Comparison of ENCODE assay signal across 12 mouse cellular contexts in genomic region chr5:142443514-142443913, GRCm38 (mm10). TPM values are rescaled to one million over a fixed set of nuclear protein-coding genes. Genes with fewer than 3 reads are reported as not detected.
DNase-seq lines count a peak whose midpoint lies in the region; ATAC-seq lines count a peak whose summit lies in the region.
"Had no signal": no experiment of that assay in that cellular context is flagged by ENCODE, and none has a peak within 500 bp of the region (broad histone marks: within the 10 kb centered on the region; RNA-seq: fewer than 3 reads in every experiment).

No protein-coding gene starts in this region.

- no peak overlapping the region for H3K27ac ChIP-seq in heart, embryonic 11.5 days (ENCODE audit: low read depth, low read length)
- H3K27ac ChIP-seq in lung, embryonic 16.5 days (ENCODE audit: low read length) = peak overlapping the region; percentile 21
- peak overlapping the region; percentile 78; the same call in 1 of the 2 replicates for H3K27ac ChIP-seq in liver, embryonic 13.5 days
- peak overlapping the region; percentile 37; the same call in 1 of the 2 replicates for H3K27ac ChIP-seq in stomach, embryonic 15.5 days
- H3K27ac ChIP-seq in forebrain, embryonic 16.5 days (ENCODE audit: low read length) = no peak overlapping the region

- no peaks in the 10 kb centered on the region for H3K36me3 ChIP-seq in heart, embryonic 11.5 days (ENCODE audit: control insufficient read depth, insufficient read depth, low read length)
- no peaks in the 10 kb centered on the region for H3K36me3 ChIP-seq in lung, embryonic 16.5 days (ENCODE audit: control insufficient read depth, insufficient read depth, low read length)
- peaks cover under 1% of the 10 kb centered on the region; the same call in 1 of the 2 replicates for H3K36me3 ChIP-seq in liver, embryonic 13.5 days
- H3K36me3 ChIP-seq in stomach, embryonic 15.5 days = 0 out of 2 replicates have a peak, but pooled peaks cover 2% of the 10 kb centered on the region
- H3K36me3 ChIP-seq in forebrain, embryonic 16.5 days (ENCODE audit: control insufficient read depth, insufficient read depth) = no peaks in the 10 kb centered on the region

- intact Hi-C loops in heart, postnatal 25 days (cut with DNase I) = loop anchor here (10.0 kb wide), 1 partner anchor 1599 kb away; no protein-coding TSS in a partner anchor
- intact Hi-C loops in left cerebral cortex, postnatal 36 days (cut with DNase I) = loop anchor here (10.0 kb wide), 1 partner anchor 1599 kb away; no protein-coding TSS in a partner anchor

- H3K4me1 ChIP-seq in heart, embryonic 11.5 days (ENCODE audit: control insufficient read depth, insufficient read depth, low read length) = peaks cover 58% of the 10 kb centered on the region
- H3K4me1 ChIP-seq in lung, embryonic 16.5 days (replicated peaks; ENCODE audit: control insufficient read depth, insufficient read depth, low read length) = peaks cover 57% of the 10 kb centered on the region
- H3K4me1 ChIP-seq in liver, embryonic 13.5 days (replicated peaks) = peaks cover 89% of the 10 kb centered on the region
- peaks cover 59% of the 10 kb centered on the region for H3K4me1 ChIP-seq in stomach, embryonic 15.5 days
- H3K4me1 ChIP-seq in forebrain, embryonic 16.5 days (replicated peaks; ENCODE audit: control insufficient read depth, insufficient read depth, low read length) = peaks cover 31% of the 10 kb centered on the region

- H3K9me3 ChIP-seq in heart, embryonic 11.5 days (replicated peaks; ENCODE audit: control insufficient read depth, low read length) = no peaks in the 10 kb centered on the region
- H3K9me3 ChIP-seq in lung, embryonic 16.5 days (ENCODE audit: control insufficient read depth, low read length) = no peaks in the 10 kb centered on the region
- H3K9me3 ChIP-seq in liver, embryonic 13.5 days (replicated peaks) = no peaks in the 10 kb centered on the region
- no peaks in the 10 kb centered on the region for H3K9me3 ChIP-seq in stomach, embryonic 15.5 days
- H3K9me3 ChIP-seq in forebrain, embryonic 16.5 days (ENCODE audit: control insufficient read depth, low read length) = no peaks in the 10 kb centered on the region

- no peak for DNase-seq in heart, postnatal 25 days (ENCODE audit: low spot score)
- DNase-seq in lung, postnatal 10 days = no peak
- no peak for DNase-seq in liver, embryonic 13.5 days
- DNase-seq in left cerebral cortex, postnatal 36 days (ENCODE audit: low spot score in 2 of 2) = no peak
- DNase-seq: B cell, adult 2 months; gastrocnemius, postnatal 14 days; midbrain, embryonic 14.5 days; right cerebral cortex, postnatal 14 days had no signal

- no peaks in the 10 kb centered on the region for H3K27me3 ChIP-seq in heart, embryonic 11.5 days (ENCODE audit: control insufficient read depth, insufficient read depth, low read length)
- H3K27me3 ChIP-seq in lung, embryonic 16.5 days (ENCODE audit: control insufficient read depth, insufficient read depth, low read depth, low read length) = no peaks in the 10 kb centered on the region
- H3K27me3 ChIP-seq in liver, embryonic 13.5 days = no peaks in the 10 kb centered on the region
- no peaks in the 10 kb centered on the region for H3K27me3 ChIP-seq in stomach, embryonic 15.5 days (replicated peaks)
- no peaks in the 10 kb centered on the region for H3K27me3 ChIP-seq in forebrain, embryonic 16.5 days (replicated peaks; ENCODE audit: control insufficient read depth, insufficient read depth, low read length)

- H3K9ac ChIP-seq in heart, embryonic 11.5 days (ENCODE audit: low read depth, low read length) = 0 out of 2 replicates have a peak overlapping the region, but pooled peaks have one; percentile 7
- H3K9ac ChIP-seq in lung, embryonic 16.5 days (ENCODE audit: low read length) = 0 out of 2 replicates have a peak overlapping the region, but pooled peaks have one; percentile 5
- no peak overlapping the region for H3K9ac ChIP-seq in liver, embryonic 13.5 days
- H3K9ac ChIP-seq in stomach, embryonic 15.5 days = no peak overlapping the region
- no peak overlapping the region for H3K9ac ChIP-seq in forebrain, embryonic 16.5 days (replicated peaks; ENCODE audit: low read depth, low read length)

- whole genome bisulfite sequencing in heart, embryonic 11.5 days (ENCODE audit: insufficient replicate concordance) = 74% methylated on average over 15 of the region's 15 CpGs
- WGBS in lung, embryonic 16.5 days = 63% methylated on average over 15 of the region's 15 CpGs
- WGBS in liver, embryonic 13.5 days (ENCODE audit: insufficient replicate concordance) = 60% methylated on average over 15 of the region's 15 CpGs
- WGBS in stomach, embryonic 15.5 days = 66% methylated on average over 15 of the region's 15 CpGs
- WGBS in forebrain, embryonic 16.5 days = 60% methylated on average over 15 of the region's 15 CpGs

- no peak for ATAC-seq in heart, embryonic 11.5 days (replicated peaks; ENCODE audit: insufficient number of reproducible peaks, low FRiP score, low TSS enrichment)
- ATAC-seq in lung, embryonic 16.5 days (ENCODE audit: low read depth) = no peak
- no peak for ATAC-seq in liver, embryonic 13.5 days (ENCODE audit: low read depth)
- ATAC-seq in stomach, embryonic 15.5 days (ENCODE audit: insufficient read depth, low FRiP score, low read depth) = no peak
- no peak for ATAC-seq in forebrain, embryonic 16.5 days

- no peak overlapping the region for H3K4me2 ChIP-seq in heart, embryonic 11.5 days
- H3K4me2 ChIP-seq in lung, embryonic 16.5 days (ENCODE audit: low read depth, low read length) = no peak overlapping the region
- peak overlapping the region; percentile 14; the same call in 1 of the 2 replicates for H3K4me2 ChIP-seq in liver, embryonic 13.5 days
- no peak overlapping the region for H3K4me2 ChIP-seq in stomach, embryonic 15.5 days
- no peak overlapping the region for H3K4me2 ChIP-seq in forebrain, embryonic 16.5 days (ENCODE audit: low read length)

- H3K4me3 ChIP-seq in heart, embryonic 11.5 days (ENCODE audit: low read depth, low read length) = no peak overlapping the region
- no peak overlapping the region for H3K4me3 ChIP-seq in lung, embryonic 16.5 days (ENCODE audit: low read length)
- H3K4me3 ChIP-seq in liver, embryonic 13.5 days (replicated peaks) = no peak overlapping the region
- H3K4me3 ChIP-seq in stomach, embryonic 15.5 days (replicated peaks) = no peak overlapping the region
- H3K4me3 ChIP-seq in forebrain, embryonic 16.5 days (replicated peaks; ENCODE audit: low read length) = no peak overlapping the region

RNA-seq across cellular contexts. Expression of gene Ap5z1, which starts 20.2 kb away (rescaled TPM):
- 6.4 and 8.1 TPM in 2 replicates for polyA plus RNA-seq in heart, embryonic 11.5 days (2014; fragmentation: Nextera tagmentation; extraction: Ambion mirVana)
- total RNA-seq in heart, postnatal 25 days (2021) = 1 to 10 TPM; 5.5 to 6.2 TPM
- 10.0 and 10.3 TPM in 2 replicates for polyA plus RNA-seq in lung, embryonic 16.5 days (2015; fragmentation: Nextera tagmentation; extraction: Ambion mirVana)
- 4.5 and 5.0 TPM in 2 replicates for polyA plus RNA-seq in liver, embryonic 13.5 days (2015; fragmentation: Nextera tagmentation; extraction: Ambion mirVana)
- 8.5 and 9.4 TPM in 2 replicates for polyA plus RNA-seq in stomach, embryonic 15.5 days (2015; fragmentation: Nextera tagmentation; extraction: Ambion mirVana)
- 10 to 100 TPM; 21.4 to 22.4 TPM for total RNA-seq in left cerebral cortex, postnatal 36 days (2021)
- polyA plus RNA-seq in forebrain, embryonic 16.5 days (2015; fragmentation: Nextera tagmentation; extraction: Ambion mirVana) = 14.8 and 16.9 TPM in 2 replicates

RNA-seq across cellular contexts. Expression of gene Foxk1, which starts 42.2 kb away (rescaled TPM):
- 3.0 and 3.8 TPM in 2 replicates for polyA plus RNA-seq in heart, embryonic 11.5 days (2014; fragmentation: Nextera tagmentation; extraction: Ambion mirVana)
- total RNA-seq in heart, postnatal 25 days (2021) = 10 to 100 TPM; 16.2 TPM
- 3.1 and 3.3 TPM in 2 replicates for polyA plus RNA-seq in lung, embryonic 16.5 days (2015; fragmentation: Nextera tagmentation; extraction: Ambion mirVana)
- 1.7 and 1.8 TPM in 2 replicates for polyA plus RNA-seq in liver, embryonic 13.5 days (2015; fragmentation: Nextera tagmentation; extraction: Ambion mirVana)
- 5.6 and 5.7 TPM in 2 replicates for polyA plus RNA-seq in stomach, embryonic 15.5 days (2015; fragmentation: Nextera tagmentation; extraction: Ambion mirVana)
- 10 to 100 TPM; 42.4 to 42.5 TPM for total RNA-seq in left cerebral cortex, postnatal 36 days (2021)
- 4.1 and 4.6 TPM in 2 replicates for polyA plus RNA-seq in forebrain, embryonic 16.5 days (2015; fragmentation: Nextera tagmentation; extraction: Ambion mirVana)

Comparison
In these comparisons a context has a peak if more than half of its experiments do, and no peak if none do; other contexts are left out.
1. H3K27ac ChIP-seq: peak in lung, embryonic 16.5 days (single experiment), liver, embryonic 13.5 days (single experiment) and stomach, embryonic 15.5 days (single experiment); none in heart, embryonic 11.5 days (single experiment) and forebrain, embryonic 16.5 days (single experiment).
2. H3K9ac ChIP-seq: peak in heart, embryonic 11.5 days (single experiment) and lung, embryonic 16.5 days (single experiment); none in liver, embryonic 13.5 days (single experiment), stomach, embryonic 15.5 days (single experiment) and forebrain, embryonic 16.5 days (single experiment).